Mouse (Mus musculus) neural tube, embryonic 14.5 days (tissue): Measurements from ENCODE around the gene Zfp523. TPM values are rescaled to one million over a fixed set of nuclear protein-coding genes. Genes with fewer than 3 reads are reported as not detected.
A peak's percentile ranks its signal among the peaks of the same experiment; 100 is the strongest.

Experiments
- ATAC-seq: fragments of 200-750 bp; cut with Nextera tagmentation; 2 replicates; pipeline ENCODE4 v1.8.0; 2017; ENCODE audit warnings: low read depth, mild to moderate bottlenecking, moderate TSS enrichment, moderate library complexity
- H3K27ac ChIP-seq: fragments of 300-500 bp; sonication (generic); 2 replicates; pipeline ENCODE4 v1.5.1; 2014; ENCODE audit warnings: low read depth, mild to moderate bottlenecking, control low read depth, low read length, moderate library complexity, mixed read lengths
- H3K27me3 ChIP-seq: fragments of 300-500 bp; sonication (generic); 2 replicates; pipeline ENCODE4 v1.6.1; 2014; ENCODE audit warnings: low read length; ENCODE audit not compliant: control insufficient read depth, insufficient read depth
- H3K36me3 ChIP-seq: fragments of 300-500 bp; sonication (generic); 2 replicates; pipeline ENCODE4 v1.6.1; 2014; ENCODE audit warnings: low read length, mixed read lengths; ENCODE audit not compliant: control insufficient read depth, insufficient read depth
- H3K4me1 ChIP-seq: fragments of 300-500 bp; sonication (generic); 2 replicates; pipeline ENCODE4 v1.6.1; 2014; ENCODE audit warnings: low read length; ENCODE audit not compliant: control insufficient read depth, insufficient read depth
- H3K4me2 ChIP-seq: fragments of 300-500 bp; sonication (generic); 2 replicates; pipeline ENCODE4 v1.6.1; 2014; ENCODE audit warnings: mild to moderate bottlenecking, low read depth, low read length, control low read depth
- H3K4me3 ChIP-seq: fragments of 300-500 bp; sonication (generic); 2 replicates; pipeline ENCODE4 v1.5.1; 2014; ENCODE audit warnings: low read depth, low read length, control low read depth, mixed read lengths
- H3K9ac ChIP-seq: fragments of 300-500 bp; sonication (generic); replicated peaks from 2 replicates; pipeline ENCODE4 v1.6.1; 2014; ENCODE audit warnings: low read depth, mild to moderate bottlenecking, control low read depth, low read length, mixed read lengths
- H3K9me3 ChIP-seq: fragments of 300-500 bp; sonication (generic); 2 replicates; pipeline ENCODE4 v1.6.1; 2016; ENCODE audit warnings: low read length; ENCODE audit not compliant: control insufficient read depth
- WGBS: fragments of 180-500 bp; shearing (Covaris S2); extraction: QIAGEN DNeasy Blood & Tissue Kit; methylation state at CpG from one replicate; pipeline ENCODE4 v1.1.7; 2014; 5-methylcytosine and 5-hydroxymethylcytosine counted together
- polyA plus RNA-seq: library from polyadenylated mRNA; unstranded; fragments of >200 nt; fragmentation: Nextera tagmentation; extraction: Ambion mirVana; gene quantifications from 2 replicates; pipeline ENCODE4 v1.2.1, GENCODE M21; 2014

Gene Zfp523
- polyA plus RNA-seq, 1 experiment from 2014 or later: 46.1 TPM

- H3K4me3 ChIP-seq: no peak overlapping the region
- H3K27me3 ChIP-seq: no peaks in the 10 kb centered on the region
- H3K4me2 ChIP-seq: no peak overlapping the region
- no peak overlapping the region for H3K27ac ChIP-seq
- WGBS: 71% methylated on average over 12 of the region's 12 CpGs
- H3K36me3 ChIP-seq: 0 out of 2 replicates have a peak, but pooled peaks cover 5% of the 10 kb centered on the region
- no peak overlapping the region for H3K9ac ChIP-seq
- no peak for ATAC-seq
- no peaks in the 10 kb centered on the region for H3K9me3 ChIP-seq
- peaks cover 7% of the 10 kb centered on the region for H3K4me1 ChIP-seq
Observed at GRCm38 (mm10) chr17:28150456-28150855, 26.5 kb upstream of the Zfp523 start.

GRCm38 (mm10) chr17:28153095-28153494 lies 23.8 kb upstream of the Zfp523 start:
- no peaks in the 10 kb centered on the region for H3K27me3 ChIP-seq
- 86% methylated on average over 6 of the region's 6 CpGs for WGBS

GRCm38 (mm10) chr17:28154970-28155369 lies 22.0 kb upstream of the Zfp523 start:
- Histone ChIP-seq H3K27me3 (no peaks in the 10 kb centered on the region), H3K27ac (no peak overlapping the region), H3K9me3 (no peaks in the 10 kb centered on the region), H3K4me1 (no peaks in the 10 kb centered on the region), H3K9ac (no peak overlapping the region), H3K4me2 (no peak overlapping the region), H3K4me3 (no peak overlapping the region), H3K36me3 (peaks cover 5% of the 10 kb centered on the region; the same call in 1 of the 2 replicates)
- ATAC-seq: no peak
- 86% methylated on average over 8 of the region's 8 CpGs for WGBS

More at GRCm38 (mm10) chr17:28153095-28153494, 23.8 kb upstream of the Zfp523 start:
- no peak overlapping the region for H3K27ac ChIP-seq
- no peaks in the 10 kb centered on the region for H3K9me3 ChIP-seq
- no peak overlapping the region for H3K9ac ChIP-seq
- no peak for ATAC-seq
- no peak overlapping the region for H3K4me2 ChIP-seq
- H3K4me3 ChIP-seq: no peak overlapping the region
- H3K36me3 ChIP-seq: peaks cover 5% of the 10 kb centered on the region; the same call in 1 of the 2 replicates
- no peaks in the 10 kb centered on the region for H3K4me1 ChIP-seq

GRCm38 (mm10) chr17:28160361-28160760 lies 16.6 kb upstream of the Zfp523 start:
- Histone ChIP-seq H3K36me3 (peaks cover 3% of the 10 kb centered on the region), H3K4me2 (no peak overlapping the region), H3K4me1 (no peaks in the 10 kb centered on the region), H3K27me3 (no peaks in the 10 kb centered on the region), H3K27ac (no peak overlapping the region), H3K9ac (no peak overlapping the region), H3K9me3 (no peaks in the 10 kb centered on the region), H3K4me3 (no peak overlapping the region)
- WGBS: 41% methylated on average over 10 of the region's 10 CpGs
- ATAC-seq: no peak

- Histone ChIP-seq H3K36me3 (peaks cover 9% of the 10 kb centered on the region), H3K9me3 (no peaks in the 10 kb centered on the region), H3K9ac (no peak overlapping the region), H3K27me3 (no peaks in the 10 kb centered on the region), H3K4me2 (no peak overlapping the region), H3K27ac (no peak overlapping the region), H3K4me1 (no peaks in the 10 kb centered on the region), H3K4me3 (no peak overlapping the region)
- ATAC-seq: no peak
- 19% methylated on average over 11 of the region's 11 CpGs for WGBS
Observed at GRCm38 (mm10) chr17:28161310-28161881, 15.5 kb upstream of the Zfp523 start.

GRCm38 (mm10) chr17:28163666-28164065 lies 13.3 kb upstream of the Zfp523 start:
- Histone ChIP-seq H3K9ac (no peak overlapping the region), H3K4me3 (no peak overlapping the region), H3K4me2 (no peak overlapping the region), H3K27ac (no peak overlapping the region), H3K4me1 (no peaks in the 10 kb centered on the region), H3K9me3 (no peaks in the 10 kb centered on the region), H3K36me3 (peaks cover 9% of the 10 kb centered on the region), H3K27me3 (no peaks in the 10 kb centered on the region)
- whole genome bisulfite sequencing: 8% methylated on average over 6 of the region's 6 CpGs
- ATAC-seq: no peak

GRCm38 (mm10) chr17:28170460-28171305 lies 6.2 kb upstream of the Zfp523 start:
- Histone ChIP-seq H3K4me2 (no peak overlapping the region), H3K27ac (no peak overlapping the region), H3K27me3 (no peaks in the 10 kb centered on the region), H3K4me3 (no peak overlapping the region), H3K9me3 (no peaks in the 10 kb centered on the region), H3K36me3 (0 out of 2 replicates have a peak, but pooled peaks cover 9% of the 10 kb centered on the region), H3K4me1 (no peaks in the 10 kb centered on the region), H3K9ac (no peak overlapping the region)
- 90% methylated on average over 6 of the region's 6 CpGs for WGBS
- no peak for ATAC-seq

- Histone ChIP-seq H3K4me3 (no peak overlapping the region), H3K36me3 (0 out of 2 replicates have a peak, but pooled peaks cover 4% of the 10 kb centered on the region), H3K27me3 (no peaks in the 10 kb centered on the region; the same call in 1 of the 2 replicates), H3K4me1 (peaks cover 1% of the 10 kb centered on the region), H3K27ac (0 out of 2 replicates have a peak overlapping the region, but pooled peaks have one; percentile 16), H3K4me2 (no peak overlapping the region), H3K9me3 (no peaks in the 10 kb centered on the region), H3K9ac (no peak overlapping the region)
- ATAC-seq: no peak
- WGBS: 70% methylated on average over 9 of the region's 9 CpGs
Observed at GRCm38 (mm10) chr17:28172690-28173089, 4.2 kb upstream of the Zfp523 start.

- peak overlapping the region; percentile 97 for H3K9ac ChIP-seq
- peak; percentile 59 for ATAC-seq
- H3K9me3 ChIP-seq: no peaks in the 10 kb centered on the region
- 20% methylated on average over 8 of the region's 22 CpGs for WGBS
- H3K27me3 ChIP-seq: no peaks in the 10 kb centered on the region; the same call in 1 of the 2 replicates
- peaks cover 14% of the 10 kb centered on the region for H3K4me1 ChIP-seq
- H3K36me3 ChIP-seq: peaks cover 4% of the 10 kb centered on the region; the same call in 1 of the 2 replicates
- H3K4me2 ChIP-seq: peak overlapping the region; percentile 72
- peak overlapping the region; percentile 86 for H3K4me3 ChIP-seq
- H3K27ac ChIP-seq: peak overlapping the region; percentile 91
Observed at GRCm38 (mm10) chr17:28177540-28178046, 664 bp downstream of the Zfp523 start.
